Mouse (Mus musculus): ENCODE results near the gene Trim2.

Trim2 gene

GRCm38 (mm10) chr3:84136509-84136908 lies 170.2 kb downstream of the Trim2 start:
- DNase-seq (ENCODE audit: low spot score) = peak; percentile 28

- no peak for DNase-seq (ENCODE audit: low spot score)
Observed at GRCm38 (mm10) chr3:84135933-84136332, 170.7 kb downstream of the Trim2 start.

GRCm38 (mm10) chr3:84135387-84135786 lies 171.3 kb downstream of the Trim2 start:
- peak; percentile 81 for DNase-seq (ENCODE audit: low spot score)

- DNase-seq (ENCODE audit: low spot score) = no peak
Observed at GRCm38 (mm10) chr3:84131369-84131768, 175.3 kb downstream of the Trim2 start.

GRCm38 (mm10) chr3:84130776-84131175 lies 175.9 kb downstream of the Trim2 start:
- DNase-seq (ENCODE audit: low spot score) = no peak

- DNase-seq (ENCODE audit: low spot score) = no peak
Observed at GRCm38 (mm10) chr3:84128871-84129870, 177.5 kb downstream of the Trim2 start.

- no peak for DNase-seq (ENCODE audit: low spot score)
Observed at GRCm38 (mm10) chr3:84127431-84127830, 179.2 kb downstream of the Trim2 start.

- no peak for DNase-seq (ENCODE audit: low spot score)
Observed at GRCm38 (mm10) chr3:84126721-84127120, 180.0 kb downstream of the Trim2 start.

GRCm38 (mm10) chr3:84125704-84126289 lies 180.9 kb downstream of the Trim2 start:
- DNase-seq (ENCODE audit: low spot score) = no peak

- no peak for DNase-seq (ENCODE audit: low spot score)
Observed at GRCm38 (mm10) chr3:84123461-84123860, 183.2 kb downstream of the Trim2 start.

- DNase-seq (ENCODE audit: low spot score) = no peak
Observed at GRCm38 (mm10) chr3:84118718-84119117, 188.0 kb downstream of the Trim2 start.

- no peak for DNase-seq (ENCODE audit: low spot score)
Observed at GRCm38 (mm10) chr3:84118178-84118577, 188.5 kb downstream of the Trim2 start.
